Mouse (Mus musculus) lung, adult 2 months (tissue): ENCODE results near the gene Afmid. TPM values are rescaled to one million over a fixed set of nuclear protein-coding genes. Genes with fewer than 3 reads are reported as not detected.
A peak's percentile ranks its signal among the peaks of the same experiment; 100 is the strongest.

Source experiments
- DNase-seq: peaks from one replicate; pipeline ENCODE4 v3.0.0; 2022
- H3K4me1 ChIP-seq: fragments of 200-500 bp; 2 replicates; pipeline ENCODE4 v1.6.1; 2011; ENCODE audit warnings: low read length; ENCODE audit not compliant: control insufficient read depth, insufficient read depth
- H3K4me3 ChIP-seq: fragments of 200-500 bp; replicated peaks from 2 replicates; pipeline ENCODE3; 2011; ENCODE audit warnings: low read depth, mild to moderate bottlenecking, control low read depth, low read length; ENCODE audit errors: extremely low read depth
- CTCF ChIP-seq: fragments of 200-500 bp; IDR thresholded peaks from 2 replicates; pipeline ENCODE4 v1.5.1; 2011; ENCODE audit warnings: mild to moderate bottlenecking, low read length, control low read depth; ENCODE audit not compliant: insufficient read depth
- POLR2A ChIP-seq: fragments of 200-500 bp; IDR thresholded peaks from 2 replicates; pipeline ENCODE4 v1.6.1; 2011; ENCODE audit warnings: low read depth, mild to moderate bottlenecking, control low read depth, low read length, borderline replicate concordance; ENCODE audit errors: extremely low read depth
- WGBS: fragments of 180-500 bp; shearing (Covaris S2); methylation state at CpG from one replicate; pipeline ENCODE4 v1.1.7; 2018; 5-methylcytosine and 5-hydroxymethylcytosine counted together
- polyA plus RNA-seq: library from polyadenylated mRNA; depleted of rRNA; stranded (reverse); fragments of >200 nt; gene quantifications from 2 replicates; pipeline ENCODE4 v1.2.3, GENCODE M21; 2012

Afmid gene
- polyA plus RNA-seq, 1 experiment, result 6.0 TPM

GRCm38 (mm10) chr11:117844997-117845396 is 19.3 kb downstream of the Afmid start:
- Histone ChIP-seq H3K4me3 (no peak overlapping the region), H3K4me1 (peaks cover 6% of the 10 kb centered on the region)
- WGBS, result 75% methylated on average over 2 of the region's 2 CpGs
- DNase-seq, result no peak
- TF ChIP-seq POLR2A, result no peak
- no peak for TF ChIP-seq CTCF

GRCm38 (mm10) chr11:117845651-117846050 is 19.9 kb downstream of the Afmid start:
- WGBS, result 77% methylated on average over 2 of the region's 2 CpGs
- TF ChIP-seq POLR2A (no peak), CTCF (no peak)
- Histone ChIP-seq H3K4me1 (peaks cover 6% of the 10 kb centered on the region), H3K4me3 (no peak overlapping the region)
- DNase-seq, result no peak

GRCm38 (mm10) chr11:117846640-117847039 is 20.9 kb downstream of the Afmid start:
- DNase-seq, result no peak
- WGBS, result 42% methylated on average over 5 of the region's 5 CpGs
- no peak overlapping the region for H3K4me3 ChIP-seq

GRCm38 (mm10) chr11:117847593-117848215 is 22.0 kb downstream of the Afmid start:
- TF ChIP-seq CTCF (no peak), POLR2A (no peak)
- peaks cover 6% of the 10 kb centered on the region for H3K4me1 ChIP-seq
- 56% methylated on average over 7 of the region's 7 CpGs for WGBS
- no peak overlapping the region for H3K4me3 ChIP-seq
- DNase-seq, result no peak

More at GRCm38 (mm10) chr11:117846640-117847039, 20.9 kb downstream of the Afmid start:
- peaks cover 6% of the 10 kb centered on the region for H3K4me1 ChIP-seq
- TF ChIP-seq POLR2A, result no peak
- no peak for TF ChIP-seq CTCF

GRCm38 (mm10) chr11:117848271-117848984 is 22.7 kb downstream of the Afmid start:
- WGBS, result 3% methylated on average over 19 of the region's 19 CpGs
- TF ChIP-seq POLR2A (peak; percentile 28; the same call in 1 of the 2 replicates), CTCF (no peak)
- DNase-seq, result no peak
- Histone ChIP-seq H3K4me3 (peak overlapping the region; percentile 83), H3K4me1 (peaks cover 6% of the 10 kb centered on the region)

- DNase-seq, result peak; percentile 93
- peak; percentile 90 for TF ChIP-seq POLR2A
- TF ChIP-seq CTCF, result no peak
- peak within 1 kb of the TSS; percentile 83 for H3K4me3 ChIP-seq
- under 1% methylated on average over 51 of the region's 51 CpGs for WGBS
- H3K4me1 ChIP-seq, result peaks cover 6% of the 10 kb centered on the region
Observed at GRCm38 (mm10) chr11:117848985-117849671, 23.4 kb downstream of the Afmid start, which contains the start of gene Birc5. Gene Birc5 (plus strand): TSS chr11:117849251.

GRCm38 (mm10) chr11:117852875-117853274 is 27.2 kb downstream of the Afmid start:
- TF ChIP-seq POLR2A (no peak), CTCF (no peak)
- WGBS, result 80% methylated on average over 3 of the region's 3 CpGs
- Histone ChIP-seq H3K4me1 (peaks cover 6% of the 10 kb centered on the region), H3K4me3 (no peak overlapping the region)
- DNase-seq, result no peak

GRCm38 (mm10) chr11:117854241-117854640 is 28.5 kb downstream of the Afmid start:
- no peak for DNase-seq
- no peak overlapping the region for H3K4me3 ChIP-seq
- WGBS, result 91% methylated on average over 9 of the region's 9 CpGs
- TF ChIP-seq POLR2A (no peak), CTCF (no peak)
- no peaks in the 10 kb centered on the region; the same call in 1 of the 2 replicates for H3K4me1 ChIP-seq

- DNase-seq, result no peak
Observed at GRCm38 (mm10) chr11:117855360-117855759, 29.6 kb downstream of the Afmid start.

GRCm38 (mm10) chr11:117855975-117856374 is 30.3 kb downstream of the Afmid start:
- WGBS, result 67% methylated on average over 1 of the region's 1 CpGs
- H3K4me1 ChIP-seq, result no peaks in the 10 kb centered on the region
- TF ChIP-seq POLR2A (no peak), CTCF (no peak)
- DNase-seq, result no peak
- H3K4me3 ChIP-seq, result no peak overlapping the region

More at GRCm38 (mm10) chr11:117855360-117855759, 29.6 kb downstream of the Afmid start:
- 90% methylated on average over 5 of the region's 5 CpGs for WGBS
- Histone ChIP-seq H3K4me3 (no peak overlapping the region), H3K4me1 (no peaks in the 10 kb centered on the region)
- TF ChIP-seq POLR2A (no peak), CTCF (no peak)
